Mouse (Mus musculus): ENCODE results near the gene Aco1.

Aco1 gene

GRCm38 (mm10) chr4:40218382-40218781 lies 75.5 kb downstream of the Aco1 start:
- DNase-seq (ENCODE audit: low read depth) = peak; percentile 70

DNA sequence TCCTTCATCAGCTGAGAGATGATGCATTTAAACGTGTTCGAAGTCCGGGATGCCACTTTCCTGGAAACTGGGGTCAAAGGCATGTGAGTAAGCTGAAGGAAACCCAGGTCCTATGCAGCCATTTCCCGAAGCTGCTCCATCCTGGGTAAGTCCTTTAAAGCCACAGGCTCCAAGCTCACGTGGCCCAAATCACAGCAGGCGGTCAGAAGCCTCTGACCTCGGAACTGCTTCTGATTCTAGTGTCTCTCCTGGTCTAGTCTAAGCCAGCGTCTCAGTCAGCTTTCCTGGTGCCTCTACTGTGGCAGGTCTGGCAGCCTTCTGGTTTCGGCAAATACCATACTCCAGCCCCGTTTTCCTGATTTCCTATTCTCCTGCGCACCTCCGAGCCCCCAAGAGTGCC lies 77.6 kb downstream of the Aco1 start:
- no peak for DNase-seq (ENCODE audit: low read depth)

GRCm38 (mm10) chr4:40221004-40221760 lies 78.3 kb downstream of the Aco1 start:
- DNase-seq (ENCODE audit: low read depth) = no peak

DNA sequence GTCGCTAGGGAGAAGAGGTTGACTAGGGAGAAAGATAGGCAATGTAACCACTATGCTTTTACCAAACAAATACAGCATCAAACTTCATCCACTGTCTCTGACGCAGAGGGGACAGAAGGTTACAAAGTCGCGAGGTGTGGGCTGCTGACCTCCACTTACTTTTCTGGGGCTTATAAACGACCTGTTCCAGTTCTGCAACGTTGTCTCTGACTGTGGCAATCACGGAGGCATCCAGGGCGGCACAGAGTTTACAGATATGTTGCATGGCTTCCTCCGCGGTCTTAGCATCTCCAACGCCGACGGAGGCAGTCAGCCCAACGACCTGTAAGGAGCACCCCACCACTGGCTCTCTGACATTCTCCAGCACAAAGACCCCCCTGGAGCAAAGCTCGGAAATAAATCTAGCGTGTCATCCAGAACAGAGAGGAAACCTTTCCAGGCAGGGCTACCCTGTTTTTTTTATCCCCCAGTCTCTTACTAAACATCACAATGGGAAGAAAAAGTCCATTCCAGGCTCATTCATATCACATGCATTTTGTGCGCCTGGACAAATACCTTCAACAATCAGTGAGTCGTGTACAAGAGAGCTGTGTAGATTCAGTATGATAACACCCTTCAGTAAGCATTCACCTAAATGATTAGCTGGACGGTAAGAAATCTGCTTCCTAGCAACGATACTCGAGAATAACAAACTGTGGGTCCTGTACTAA lies 79.2 kb downstream of the Aco1 start:
- DNase-seq (ENCODE audit: low read depth) = no peak

- no peak for DNase-seq (ENCODE audit: low read depth)
Observed at GRCm38 (mm10) chr4:40226095-40226494, 83.2 kb downstream of the Aco1 start.

GRCm38 (mm10) chr4:40227131-40227530 lies 84.2 kb downstream of the Aco1 start:
- DNase-seq (ENCODE audit: low read depth) = no peak

DNA sequence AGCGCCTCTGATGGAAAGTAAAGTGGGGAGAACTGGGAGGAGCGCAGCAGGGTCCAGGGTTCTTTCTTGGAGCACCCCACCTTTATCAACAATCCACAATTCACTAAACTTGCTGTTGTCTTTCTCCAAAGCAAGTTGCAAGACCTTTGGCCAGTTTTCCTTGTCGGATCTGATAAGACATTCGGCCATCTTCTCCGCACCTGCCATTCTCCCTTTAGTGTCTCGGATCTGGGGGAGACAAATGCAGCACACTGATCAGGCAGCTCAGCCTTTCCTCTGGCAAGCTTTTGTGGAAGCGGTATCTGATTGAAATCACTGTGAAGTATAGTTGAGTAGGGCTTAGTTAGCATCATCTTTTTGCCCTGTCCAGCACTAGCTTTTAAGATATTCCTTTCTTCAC lies 85.0 kb downstream of the Aco1 start:
- no peak for DNase-seq (ENCODE audit: low read depth)

- DNase-seq (ENCODE audit: low read depth) = no peak
Observed at GRCm38 (mm10) chr4:40229723-40230122, 86.8 kb downstream of the Aco1 start.

- no peak for DNase-seq (ENCODE audit: low read depth)
Observed at GRCm38 (mm10) chr4:40233062-40233664, 90.3 kb downstream of the Aco1 start.

DNA sequence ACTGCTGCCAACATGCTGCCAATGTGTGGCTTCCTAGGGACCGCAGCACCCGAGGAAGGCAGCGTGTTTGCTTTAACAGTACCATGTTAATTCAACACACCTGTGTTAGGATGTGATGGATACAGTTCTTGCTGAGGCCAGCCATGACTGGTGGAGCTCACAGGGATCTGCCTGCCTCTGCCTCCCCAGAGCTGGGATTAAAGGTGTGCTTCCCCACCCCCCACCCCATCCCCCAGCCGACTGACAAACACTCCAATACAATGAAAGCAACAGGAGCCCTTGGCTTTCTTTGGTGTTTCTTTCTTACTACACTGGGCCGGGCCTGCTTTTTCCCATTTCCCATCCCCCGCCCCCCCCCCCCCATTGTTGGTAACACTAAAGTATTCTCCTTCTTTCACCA lies 91.4 kb downstream of the Aco1 start:
- DNase-seq (ENCODE audit: low read depth) = no peak

DNA sequence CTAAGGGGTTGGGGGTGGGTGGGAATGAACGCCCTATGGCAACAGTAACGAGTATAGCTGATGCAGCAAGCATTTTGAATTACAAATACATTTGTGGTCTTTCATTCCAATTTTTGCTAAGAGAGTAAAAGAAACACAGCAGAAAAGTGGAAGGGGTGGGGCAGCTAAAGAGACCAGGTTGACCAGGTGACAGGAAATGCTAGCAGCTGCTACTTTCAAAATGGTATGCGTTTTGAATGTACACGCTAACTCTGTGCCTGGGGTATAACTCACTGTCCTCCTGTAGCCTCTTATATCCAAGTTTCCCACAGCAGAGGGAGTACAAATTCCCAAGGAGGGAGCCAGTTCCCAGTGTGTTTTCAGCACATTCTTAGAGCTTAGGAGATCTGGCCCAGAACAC lies 93.9 kb downstream of the Aco1 start:
- DNase-seq (ENCODE audit: low read depth) = peak; percentile 39

GRCm38 (mm10) chr4:40238483-40239408 lies 95.9 kb downstream of the Aco1 start:
- DNase-seq (ENCODE audit: low read depth) = peak; percentile 77

- peak; percentile 85 for DNase-seq (ENCODE audit: low read depth)
Observed at GRCm38 (mm10) chr4:40239409-40240271, 96.8 kb downstream of the Aco1 start, which contains the start of gene Ddx58. TSS of gene Ddx58 (minus strand) at chr4:40239828.

- DNase-seq (ENCODE audit: low read depth) = peak; percentile 44
Observed at GRCm38 (mm10) chr4:40240272-40240744, 97.4 kb downstream of the Aco1 start.

GRCm38 (mm10) chr4:40241928-40242327 lies 99.0 kb downstream of the Aco1 start:
- DNase-seq (ENCODE audit: low read depth) = peak; percentile 41

DNA sequence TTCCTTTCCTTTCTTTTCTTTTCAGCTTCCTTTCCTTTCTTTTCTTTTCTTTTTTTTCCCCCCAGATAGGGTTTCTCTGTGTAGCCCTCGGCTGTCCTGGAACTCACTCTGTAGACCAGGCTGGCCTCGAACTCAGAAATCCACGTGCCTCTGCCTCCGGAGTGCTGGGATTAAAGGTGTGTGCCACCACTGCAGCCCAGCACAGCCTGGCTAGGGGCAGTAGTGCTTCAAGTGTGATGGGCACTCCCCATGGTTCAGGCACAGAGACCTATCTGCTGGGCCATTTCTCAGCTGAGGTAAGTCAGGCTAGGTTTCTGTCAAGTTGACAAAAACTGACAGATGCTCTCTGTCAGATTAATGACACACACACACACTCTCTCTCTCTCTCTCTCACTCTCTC lies 100.1 kb downstream of the Aco1 start:
- DNase-seq (ENCODE audit: low read depth) = no peak

DNA sequence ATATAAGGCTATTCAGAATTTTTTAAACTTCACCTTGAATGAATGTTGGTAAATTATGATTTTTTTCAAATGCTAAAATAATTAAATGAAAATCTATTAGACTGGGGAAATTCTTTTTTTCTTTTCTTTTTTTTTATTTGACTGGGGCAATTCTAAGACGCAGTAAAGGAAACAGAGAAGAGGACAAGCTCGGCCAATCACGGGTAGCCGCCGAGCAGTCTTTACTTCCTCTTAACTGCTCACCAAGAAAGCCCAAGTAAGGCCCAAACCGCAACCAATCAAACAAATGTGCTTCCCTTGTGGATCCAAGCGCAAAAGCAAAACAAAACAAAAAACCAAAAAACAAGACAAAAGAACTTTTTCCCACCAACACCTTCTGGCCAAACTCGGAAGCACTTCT lies 101.2 kb downstream of the Aco1 start:
- DNase-seq (ENCODE audit: low read depth) = no peak

Measured in induced T-regulatory cell, adult 2 months (primary cell).